Mouse (Mus musculus) limb, embryonic 11.5 days (tissue): Measurements from ENCODE around the gene Olfr1134. TPM values are rescaled to one million over a fixed set of nuclear protein-coding genes. Genes with fewer than 3 reads are reported as not detected.

Experiments used
- polyA plus RNA-seq: library from polyadenylated mRNA; unstranded; fragments of >200 nt; fragmentation: Nextera tagmentation; extraction: Ambion mirVana; gene quantifications from 2 replicates; pipeline ENCODE4 v1.2.1, GENCODE M21; 2014

Gene Olfr1134
- polyA plus RNA-seq, 1 experiment from 2014 or later, result not detected

Other genes starting within 250 kb of the Olfr1134 start
- gene Olfr1123, start 241.8 kb downstream of the Olfr1134 start, polyA plus RNA-seq, result not detected in 2 replicates
- gene Olfr1124, start 228.2 kb downstream of the Olfr1134 start, polyA plus RNA-seq, result not detected in 2 replicates
- not detected in 2 replicates for gene Olfr1126, start 204.5 kb downstream of the Olfr1134 start, polyA plus RNA-seq
- not detected in 2 replicates for gene Pramel7, start 161.4 kb downstream of the Olfr1134 start, polyA plus RNA-seq
- gene Pramel6, start 151.9 kb downstream of the Olfr1134 start, polyA plus RNA-seq, result not detected in 2 replicates
- gene Olfr153, start 126.7 kb downstream of the Olfr1134 start, polyA plus RNA-seq, result not detected in 2 replicates
- gene Olfr1128, start 112.9 kb downstream of the Olfr1134 start, polyA plus RNA-seq, result not detected in 2 replicates
- not detected in 2 replicates for gene Olfr1129, start 84.6 kb downstream of the Olfr1134 start, polyA plus RNA-seq
- not detected in 2 replicates for gene Olfr1130, start 52.2 kb downstream of the Olfr1134 start, polyA plus RNA-seq
- not detected in 2 replicates for gene Olfr1131, start 31.4 kb downstream of the Olfr1134 start, polyA plus RNA-seq
- not detected in 2 replicates for gene Olfr1132, start 20.9 kb downstream of the Olfr1134 start, polyA plus RNA-seq
- not detected in 2 replicates for gene Olfr1133, start 11.1 kb downstream of the Olfr1134 start, polyA plus RNA-seq
- gene Olfr1135, start 15.2 kb upstream of the Olfr1134 start, polyA plus RNA-seq, result not detected in 2 replicates
- not detected in 2 replicates for gene Olfr1136, start 35.5 kb upstream of the Olfr1134 start, polyA plus RNA-seq
- gene Olfr1137, start 54.7 kb upstream of the Olfr1134 start, polyA plus RNA-seq, result not detected in 2 replicates
- gene Olfr1138, start 81.5 kb upstream of the Olfr1134 start, polyA plus RNA-seq, result not detected in 2 replicates
- gene Olfr1140, start 85.3 kb upstream of the Olfr1134 start, polyA plus RNA-seq, result not detected in 2 replicates
- not detected in 2 replicates for gene Olfr1141, start 95.5 kb upstream of the Olfr1134 start, polyA plus RNA-seq
- not detected in 2 replicates for gene Olfr152, start 121.0 kb upstream of the Olfr1134 start, polyA plus RNA-seq
- gene Olfr1143, start 142.1 kb upstream of the Olfr1134 start, polyA plus RNA-seq, result not detected in 2 replicates
- gene Olfr1145, start 151.4 kb upstream of the Olfr1134 start, polyA plus RNA-seq, result not detected in 2 replicates
- not detected in 2 replicates for gene Olfr1148, start 172.1 kb upstream of the Olfr1134 start, polyA plus RNA-seq
- gene Olfr1150-ps1, start 185.5 kb upstream of the Olfr1134 start, polyA plus RNA-seq, result not detected in 2 replicates
- not detected in 2 replicates for gene Olfr1151, start 197.4 kb upstream of the Olfr1134 start, polyA plus RNA-seq
- not detected in 2 replicates for gene Olfr1152, start 208.0 kb upstream of the Olfr1134 start, polyA plus RNA-seq
- not detected in 2 replicates for gene Olfr1153, start 236.5 kb upstream of the Olfr1134 start, polyA plus RNA-seq
- gene Olfr1154, start 246.7 kb upstream of the Olfr1134 start, polyA plus RNA-seq, result not detected in 2 replicates